9 mouse cellular contexts compared by ENCODE assay signal in the genomic region with DNA sequence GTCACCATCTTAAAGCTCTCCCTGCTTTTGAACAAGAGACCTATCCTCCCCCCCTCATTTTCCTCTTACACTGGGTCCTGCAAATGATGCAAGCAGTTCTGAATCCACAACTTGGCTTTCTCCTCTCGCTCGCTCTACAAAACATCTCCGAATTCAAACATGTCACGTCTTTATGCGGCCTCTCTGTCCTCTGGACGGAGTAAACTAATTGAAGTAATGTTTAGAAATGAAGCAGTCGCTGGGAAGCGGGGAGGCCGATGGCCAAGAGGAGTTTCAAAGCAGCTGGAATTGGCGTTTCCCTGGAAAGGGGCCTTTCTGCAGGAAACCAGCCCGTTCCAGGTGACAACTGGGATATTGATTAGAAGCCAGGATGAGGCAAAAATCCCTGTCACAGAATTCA.
DNase-seq lines count a peak whose midpoint lies in the region; ATAC-seq lines count a peak whose summit lies in the region.
"Had no signal": no experiment of that assay in that cellular context is flagged by ENCODE, and none has a peak within 500 bp of the region (broad histone marks: within the 10 kb centered on the region; RNA-seq: fewer than 3 reads in every experiment).

No protein-coding gene starts in this region.

- peaks cover 16% of the 10 kb centered on the region for H3K4me1 ChIP-seq in heart, embryonic 13.5 days
- peaks cover 11% of the 10 kb centered on the region for H3K4me1 ChIP-seq in embryonic facial prominence, embryonic 12.5 days
- H3K4me1 ChIP-seq in intestine, embryonic 15.5 days (replicated peaks) = peaks cover 15% of the 10 kb centered on the region
- H3K4me1 ChIP-seq in midbrain, embryonic 13.5 days (replicated peaks) = peaks cover 15% of the 10 kb centered on the region; the same call in 1 of the 2 replicates

- ATAC-seq in heart, embryonic 13.5 days (ENCODE audit: extremely low read depth, insufficient number of reproducible peaks, low FRiP score, low TSS enrichment) = no peak
- no peak for ATAC-seq in embryonic facial prominence, embryonic 12.5 days (ENCODE audit: insufficient number of reproducible peaks, insufficient read depth, low FRiP score, low TSS enrichment)
- peak; percentile 65 for ATAC-seq in intestine, embryonic 15.5 days
- no peak for ATAC-seq in midbrain, embryonic 13.5 days

- H3K36me3 ChIP-seq in heart, embryonic 13.5 days = no peaks in the 10 kb centered on the region
- no peaks in the 10 kb centered on the region for H3K36me3 ChIP-seq in embryonic facial prominence, embryonic 12.5 days
- no peaks in the 10 kb centered on the region for H3K36me3 ChIP-seq in intestine, embryonic 15.5 days
- H3K36me3 ChIP-seq in midbrain, embryonic 13.5 days = no peaks in the 10 kb centered on the region

- peak overlapping the region; percentile 63; the same call in 1 of the 2 replicates for H3K9ac ChIP-seq in heart, embryonic 13.5 days
- no peak overlapping the region for H3K9ac ChIP-seq in embryonic facial prominence, embryonic 12.5 days
- H3K9ac ChIP-seq in intestine, embryonic 15.5 days = peak overlapping the region; percentile 11; the same call in 1 of the 2 replicates
- H3K9ac ChIP-seq in midbrain, embryonic 13.5 days (replicated peaks) = no peak overlapping the region

- 54% methylated on average over 11 of the region's 11 CpGs for WGBS in heart, embryonic 13.5 days
- 45% methylated on average over 11 of the region's 11 CpGs for WGBS in embryonic facial prominence, embryonic 12.5 days
- 29% methylated on average over 11 of the region's 11 CpGs for WGBS in intestine, embryonic 15.5 days
- 67% methylated on average over 11 of the region's 11 CpGs for WGBS in midbrain, embryonic 13.5 days

- H3K27ac ChIP-seq in heart, embryonic 13.5 days (replicated peaks) = peak overlapping the region; percentile 55; the same call in 1 of the 2 replicates
- peak overlapping the region; percentile 90 for H3K27ac ChIP-seq in embryonic facial prominence, embryonic 12.5 days
- H3K27ac ChIP-seq in intestine, embryonic 15.5 days = peak overlapping the region; percentile 78
- H3K27ac ChIP-seq in midbrain, embryonic 13.5 days = no peak overlapping the region

- H3K9me3 ChIP-seq in heart, embryonic 13.5 days = no peaks in the 10 kb centered on the region
- H3K9me3 ChIP-seq in embryonic facial prominence, embryonic 12.5 days = no peaks in the 10 kb centered on the region
- H3K9me3 ChIP-seq in intestine, embryonic 15.5 days = no peaks in the 10 kb centered on the region
- H3K9me3 ChIP-seq in midbrain, embryonic 13.5 days = no peaks in the 10 kb centered on the region

- no peak for DNase-seq in heart, adult 8-10 months (ENCODE audit: low spot score)
- no peak for DNase-seq in thymus, postnatal 10 days (ENCODE audit: low spot score in 2 of 2)
- DNase-seq in adrenal gland, adult 18-20 months (ENCODE audit: low spot score in 2 of 2) = no peak
- no peak for DNase-seq in testis, postnatal 14 days (ENCODE audit: low spot score)

- H3K4me3 ChIP-seq in heart, embryonic 13.5 days = peak overlapping the region; percentile 48
- H3K4me3 ChIP-seq in embryonic facial prominence, embryonic 12.5 days = 0 out of 2 replicates have a peak overlapping the region, but pooled peaks have one; percentile 30
- H3K4me3 ChIP-seq in intestine, embryonic 15.5 days (replicated peaks) = peak overlapping the region; percentile 17
- peak overlapping the region; percentile 15; the same call in 1 of the 2 replicates for H3K4me3 ChIP-seq in midbrain, embryonic 13.5 days (replicated peaks)
- H3K4me3 ChIP-seq: myocyte had no signal

- peaks cover 4% of the 10 kb centered on the region; the same call in 1 of the 2 replicates for H3K27me3 ChIP-seq in heart, embryonic 13.5 days (replicated peaks)
- no peaks in the 10 kb centered on the region for H3K27me3 ChIP-seq in embryonic facial prominence, embryonic 12.5 days
- H3K27me3 ChIP-seq in intestine, embryonic 15.5 days (replicated peaks) = no peaks in the 10 kb centered on the region
- peaks cover 19% of the 10 kb centered on the region; the same call in 1 of the 2 replicates for H3K27me3 ChIP-seq in midbrain, embryonic 13.5 days

- H3K4me2 ChIP-seq in heart, embryonic 13.5 days = peak overlapping the region; percentile 72
- peak overlapping the region; percentile 58 for H3K4me2 ChIP-seq in embryonic facial prominence, embryonic 12.5 days (replicated peaks)
- peak overlapping the region; percentile 66 for H3K4me2 ChIP-seq in intestine, embryonic 15.5 days (replicated peaks)
- H3K4me2 ChIP-seq in midbrain, embryonic 13.5 days (replicated peaks) = peak overlapping the region; percentile 46

Comparison
In these comparisons a context has a peak if more than half of its experiments do, and no peak if none do; other contexts are left out.
1. H3K9ac ChIP-seq: peak in heart, embryonic 13.5 days (single experiment) and intestine, embryonic 15.5 days (single experiment); none in embryonic facial prominence, embryonic 12.5 days (single experiment) and midbrain, embryonic 13.5 days (single experiment).
2. Peak in every context shown above with its lines, with median percentiles within 50 percentile points of each other: H3K4me2 ChIP-seq and H3K4me3 ChIP-seq.